Mouse (Mus musculus): ENCODE results near the gene Krtap5-3. TPM values are rescaled to one million over a fixed set of nuclear protein-coding genes. Genes with fewer than 3 reads are reported as not detected.

Gene Krtap5-3
- total RNA-seq, 2 experiments from 2014 or later = not detected

Other genes with a start within 250 kb of the Krtap5-3 start
- gene Mob2, start 140.3 kb upstream of the Krtap5-3 start, total RNA-seq (2021) = 10 to 100 TPM; 30.1 to 36.7 TPM
- gene Dusp8, start 105.5 kb upstream of the Krtap5-3 start, total RNA-seq (2021) = 10 to 100 TPM; 16.8 to 17.3 TPM
- gene Gm45618, start 80.6 kb upstream of the Krtap5-3 start, total RNA-seq (2021) = not detected
- not detected for gene Gm39115, start 65.3 kb upstream of the Krtap5-3 start, total RNA-seq (2021)
- gene Gm45337, start 56.8 kb upstream of the Krtap5-3 start, total RNA-seq (2021) = not detected
- not detected for gene Gm29735, start 44.3 kb upstream of the Krtap5-3 start, total RNA-seq (2021)
- gene Gm4553, start 35.6 kb upstream of the Krtap5-3 start, total RNA-seq (2021) = not detected
- not detected for gene Krtap5-2, start 25.4 kb upstream of the Krtap5-3 start, total RNA-seq (2021)
- gene Gm10153, start 11.0 kb upstream of the Krtap5-3 start, total RNA-seq (2021) = not detected
- not detected for gene Gm7579, start 10.5 kb downstream of the Krtap5-3 start, total RNA-seq (2021)
- gene Krtap5-5, start 28.6 kb downstream of the Krtap5-3 start, total RNA-seq (2021) = not detected
- gene Gm40460, start 39.7 kb downstream of the Krtap5-3 start, total RNA-seq (2021) = not detected
- gene Gm2431, start 57.0 kb downstream of the Krtap5-3 start, total RNA-seq (2021) = not detected
- gene Gm4559, start 73.0 kb downstream of the Krtap5-3 start, total RNA-seq (2021) = not detected
- not detected for gene Krtap5-1, start 95.8 kb downstream of the Krtap5-3 start, total RNA-seq (2021)
- gene Krtap5-4, start 102.2 kb downstream of the Krtap5-3 start, total RNA-seq (2021) = not detected
- gene Ifitm10, start 172.4 kb downstream of the Krtap5-3 start, total RNA-seq (2021) = 1 to 10 TPM; 3.3 to 4.8 TPM
- gene Gm49369, start 181.3 kb downstream of the Krtap5-3 start, total RNA-seq (2021) = 1 to 10 TPM in 1 of 2 experiments, not detected in 1; 1.0 TPM
- 100 to 1,000 TPM; 249 to 254 TPM for gene Ctsd, start 186.7 kb downstream of the Krtap5-3 start, total RNA-seq (2021)
- under 1 TPM in 1 of 2 experiments, not detected in 1; 0.36 TPM for gene Syt8, start 233.5 kb downstream of the Krtap5-3 start, total RNA-seq (2021)
- over 10,000 TPM; 11,296 to 12,937 TPM for gene Tnni2, start 240.4 kb downstream of the Krtap5-3 start, total RNA-seq (2021)

All from gastrocnemius, postnatal 10 days (tissue).